Mouse (Mus musculus) MEL (cell line): Measurements from ENCODE around the gene Epb41l4b.

Source experiments
- BHLHE40 ChIP-seq: IDR thresholded peaks from 2 replicates; pipeline ENCODE4 v1.6.1; 2012; ENCODE audit warnings: low read depth, mild to moderate bottlenecking, inconsistent platforms, low read length, improper control_type of control experiment, borderline replicate concordance
- EP300 ChIP-seq, 2 experiments: IDR thresholded peaks; 2 replicates each; pipeline ENCODE4 v1.6.1; 2011; ENCODE audit warnings: improper control_type of control experiment in 2 of 2, low read length in 2 of 2, low read depth in 1 of 2, mild to moderate bottlenecking in 1 of 2
- ETS1 ChIP-seq: IDR thresholded peaks from 2 replicates; pipeline ENCODE4 v1.6.1; 2012; ENCODE audit warnings: low read depth, mild to moderate bottlenecking, inconsistent platforms, low read length, improper control_type of control experiment, moderate library complexity
- MYB ChIP-seq: IDR thresholded peaks from 2 replicates; pipeline ENCODE4 v1.6.1; 2011; ENCODE audit warnings: mild to moderate bottlenecking, low read depth, low read length, improper control_type of control experiment
- TAL1 ChIP-seq: IDR thresholded peaks from 2 replicates; pipeline ENCODE4 v1.6.1; 2012; ENCODE audit warnings: mild to moderate bottlenecking, inconsistent platforms, low read length, moderate library complexity, mixed read lengths
- TCF12 ChIP-seq: IDR thresholded peaks from 2 replicates; pipeline ENCODE4 v1.6.1; 2014; ENCODE audit warnings: low read depth, mild to moderate bottlenecking, inconsistent platforms, low read length, improper control_type of control experiment, moderate library complexity
- ZKSCAN1 ChIP-seq: IDR thresholded peaks from 2 replicates; pipeline ENCODE4 v1.6.1; 2012; ENCODE audit warnings: low read depth, mild to moderate bottlenecking, inconsistent platforms, low read length, improper control_type of control experiment, moderate library complexity

GRCm38 (mm10) chr4:57171817-57172216, 28.6 kb upstream of the Epb41l4b start:
- TF ChIP-seq BHLHE40, result no peak
- TF ChIP-seq MYB, result no peak
- TF ChIP-seq EP300 (IDR thresholded peaks at IDR 0.05; ENCODE audit: low read depth in 1 of 2, low read length in 2 of 2), result no peak
- no peak for TF ChIP-seq ETS1
- TF ChIP-seq TAL1, result no peak
- no peak for TF ChIP-seq TCF12
- TF ChIP-seq ZKSCAN1, result no peak
